Mouse (Mus musculus): ENCODE results near the gene Prkce.

Gene Prkce

GRCm38 (mm10) chr17:86607981-86608380 lies 440.4 kb downstream of the Prkce start:
- DNase-seq (ENCODE audit: low read depth in 2 of 2, low spot score in 2 of 2) = no peak

GRCm38 (mm10) chr17:86610271-86610969 lies 442.8 kb downstream of the Prkce start:
- DNase-seq (ENCODE audit: low read depth in 2 of 2, low spot score in 2 of 2) = no peak

- DNase-seq (ENCODE audit: low read depth in 2 of 2, low spot score in 2 of 2) = no peak
Observed at GRCm38 (mm10) chr17:86611772-86612171, 444.2 kb downstream of the Prkce start.

GRCm38 (mm10) chr17:86615592-86616291 lies 448.2 kb downstream of the Prkce start:
- no peak for DNase-seq (ENCODE audit: low read depth in 2 of 2, low spot score in 2 of 2)

- DNase-seq (ENCODE audit: low read depth in 2 of 2, low spot score in 2 of 2) = no peak
Observed at GRCm38 (mm10) chr17:86617570-86618237, 450.1 kb downstream of the Prkce start.

- no peak for DNase-seq (ENCODE audit: low read depth in 2 of 2, low spot score in 2 of 2)
Observed at GRCm38 (mm10) chr17:86618431-86618861, 450.9 kb downstream of the Prkce start.

GRCm38 (mm10) chr17:86622862-86623261 lies 455.3 kb downstream of the Prkce start:
- no peak for DNase-seq (ENCODE audit: low read depth in 2 of 2, low spot score in 2 of 2)

- no peak for DNase-seq (ENCODE audit: low read depth in 2 of 2, low spot score in 2 of 2)
Observed at GRCm38 (mm10) chr17:86626523-86626922, 458.9 kb downstream of the Prkce start.

- DNase-seq (ENCODE audit: low read depth in 2 of 2, low spot score in 2 of 2) = no peak
Observed at GRCm38 (mm10) chr17:86633131-86633530, 465.5 kb downstream of the Prkce start.

- DNase-seq (ENCODE audit: low read depth in 2 of 2, low spot score in 2 of 2) = no peak
Observed at GRCm38 (mm10) chr17:86637311-86637710, 469.7 kb downstream of the Prkce start.

GRCm38 (mm10) chr17:86639279-86639678 lies 471.7 kb downstream of the Prkce start:
- no peak for DNase-seq (ENCODE audit: low read depth in 2 of 2, low spot score in 2 of 2)

GRCm38 (mm10) chr17:86647226-86647625 lies 479.6 kb downstream of the Prkce start:
- DNase-seq (ENCODE audit: low read depth in 2 of 2, low spot score in 2 of 2) = no peak

GRCm38 (mm10) chr17:86648856-86649435 lies 481.4 kb downstream of the Prkce start:
- no peak for DNase-seq (ENCODE audit: low read depth in 2 of 2, low spot score in 2 of 2)

GRCm38 (mm10) chr17:86650241-86650640 lies 482.7 kb downstream of the Prkce start:
- no peak for DNase-seq (ENCODE audit: low read depth in 2 of 2, low spot score in 2 of 2)

GRCm38 (mm10) chr17:86651091-86651490 lies 483.5 kb downstream of the Prkce start:
- DNase-seq (ENCODE audit: low read depth in 2 of 2, low spot score in 2 of 2) = no peak

- DNase-seq (ENCODE audit: low read depth in 2 of 2, low spot score in 2 of 2) = no peak
Observed at GRCm38 (mm10) chr17:86652751-86653150, 485.2 kb downstream of the Prkce start.

- no peak for DNase-seq (ENCODE audit: low read depth in 2 of 2, low spot score in 2 of 2)
Observed at GRCm38 (mm10) chr17:86656369-86656768, 488.8 kb downstream of the Prkce start.

GRCm38 (mm10) chr17:86662301-86662700 lies 494.7 kb downstream of the Prkce start:
- DNase-seq (ENCODE audit: low read depth in 2 of 2, low spot score in 2 of 2) = no peak

GRCm38 (mm10) chr17:86663471-86663870 lies 495.9 kb downstream of the Prkce start:
- DNase-seq (ENCODE audit: low read depth in 2 of 2, low spot score in 2 of 2) = no peak

GRCm38 (mm10) chr17:86667836-86668600 lies 500.4 kb downstream of the Prkce start:
- no peak for DNase-seq (ENCODE audit: low read depth in 2 of 2, low spot score in 2 of 2)
